9 mouse cellular contexts compared by ENCODE assay signal in the genomic region with DNA sequence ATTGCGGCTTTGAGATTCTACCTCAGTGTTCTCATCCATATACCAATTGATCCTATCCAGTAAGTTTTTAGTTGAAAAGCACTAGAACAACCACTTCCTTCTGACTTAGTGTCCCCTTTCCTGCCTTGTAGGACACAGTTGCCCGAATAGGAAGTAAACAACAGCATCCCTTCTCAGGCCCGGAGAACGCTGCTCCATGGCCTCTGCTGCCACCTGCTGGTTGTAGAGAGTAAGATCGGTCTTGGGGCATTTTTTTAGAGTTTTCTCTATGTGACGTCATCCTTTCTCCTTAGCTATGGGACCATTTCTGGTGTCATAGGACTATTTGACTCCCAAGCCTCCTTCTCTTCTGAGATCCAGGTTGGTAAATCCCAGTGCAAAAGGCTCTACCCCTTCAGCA. TPM values are rescaled to one million over a fixed set of nuclear protein-coding genes. Genes with fewer than 3 reads are reported as not detected.
A peak's percentile ranks its signal among the peaks of the same experiment; 100 is the strongest.
DNase-seq lines count a peak whose midpoint lies in the region; ATAC-seq and TF ChIP-seq lines count a peak whose summit lies in the region.
"Had no signal": no experiment of that assay in that cellular context is flagged by ENCODE, and none has a peak within 500 bp of the region (broad histone marks: within the 10 kb centered on the region; RNA-seq: fewer than 3 reads in every experiment).

No protein-coding gene starts in this region.

- TF ChIP-seq POLR2A in lung, adult 2 months (IDR thresholded peaks at IDR 0.05; ENCODE audit: borderline replicate concordance, extremely low read depth, low read depth, low read length), result no peak

- H3K4me3 ChIP-seq in heart, embryonic 12.5 days, result no peak overlapping the region
- H3K4me3 ChIP-seq in lung, adult 2 months (replicated peaks; ENCODE audit: extremely low read depth, low read depth, low read length), result no peak overlapping the region
- H3K4me3 ChIP-seq: neural tube, embryonic 12.5 days had no signal

- H3K9ac ChIP-seq in heart, embryonic 12.5 days, result no peak overlapping the region
- H3K9ac ChIP-seq: neural tube, embryonic 12.5 days had no signal

- peaks cover 28% of the 10 kb centered on the region for H3K27me3 ChIP-seq in heart, embryonic 12.5 days (replicated peaks)

- 0 out of 2 replicates have a peak overlapping the region, but pooled peaks have one; percentile 20 for H3K4me2 ChIP-seq in heart, embryonic 12.5 days
- H3K4me2 ChIP-seq: neural tube, embryonic 12.5 days had no signal

- WGBS in heart, embryonic 12.5 days, result 10% methylated on average over 6 of the region's 6 CpGs
- 14% methylated on average over 6 of the region's 6 CpGs for WGBS in lung, adult 2 months

- no peaks in the 10 kb centered on the region for H3K9me3 ChIP-seq in heart, embryonic 12.5 days (replicated peaks)
- H3K9me3 ChIP-seq: neural tube, embryonic 12.5 days had no signal

- H3K27ac ChIP-seq in heart, embryonic 12.5 days (ENCODE audit: poor library complexity, severe bottlenecking), result no peak overlapping the region
- H3K27ac ChIP-seq: neural tube, embryonic 12.5 days had no signal

- no peak for ATAC-seq in heart, embryonic 12.5 days (ENCODE audit: insufficient number of reproducible peaks, low FRiP score)

- H3K36me3 ChIP-seq in heart, embryonic 12.5 days, result no peaks in the 10 kb centered on the region
- H3K36me3 ChIP-seq: neural tube, embryonic 12.5 days had no signal

- peak; percentile 87 for TF ChIP-seq CTCF in lung, adult 2 months (IDR thresholded peaks at IDR 0.05; ENCODE audit: insufficient read depth, low read length)

- peak; percentile 90 for DNase-seq in ES-CJ7 (ENCODE audit: low read depth, low spot score)
- DNase-seq in adrenal gland, postnatal 14 days, result peak; percentile 91
- peak; percentile 85 for DNase-seq in embryo, embryonic 9.5 days (ENCODE audit: extremely low spot score)
- DNase-seq in layer of hippocampus, adult 11-12 months (ENCODE audit: low spot score), result peak; percentile 86
- DNase-seq in lung, adult 2 months, result peak; percentile 72
- DNase-seq in retina, postnatal 7 days (ENCODE audit: low read depth, low spot score), result peak; percentile 79
- peak; percentile 68 to 81 for DNase-seq in urinary bladder, postnatal 4 days (ENCODE audit: low spot score in 2 of 2)

- peaks cover 41% of the 10 kb centered on the region for H3K4me1 ChIP-seq in heart, embryonic 12.5 days (replicated peaks)
- peaks cover 8% of the 10 kb centered on the region; the same call in 1 of the 2 replicates for H3K4me1 ChIP-seq in lung, adult 2 months (ENCODE audit: control insufficient read depth, insufficient read depth, low read length)

RNA-seq across cellular contexts. Expression of a gene that starts 16.3 kb away (rescaled TPM):
- 16.7 and 17.9 TPM in 2 replicates for total RNA-seq in adrenal gland, postnatal 14 days (2021)
- polyA plus RNA-seq in heart, embryonic 12.5 days (2016; fragmentation: Nextera tagmentation; extraction: Ambion mirVana), result 3.7 and 4.8 TPM in 2 replicates
- 32.8 and 34.0 TPM in 2 replicates for polyA plus RNA-seq in lung, adult 2 months (2012; rRNA removed)

RNA-seq across cellular contexts. Expression of a gene that starts 35.5 kb away (rescaled TPM):
- not detected in 2 replicates for total RNA-seq in adrenal gland, postnatal 14 days (2021)
- polyA plus RNA-seq in heart, embryonic 12.5 days (2016; fragmentation: Nextera tagmentation; extraction: Ambion mirVana), result not detected in 2 replicates
- polyA plus RNA-seq in lung, adult 2 months (2012; rRNA removed), result not detected in 2 replicates

RNA-seq across cellular contexts. Expression of a gene that starts 35.5 kb away (rescaled TPM):
- 0.11 and 0.15 TPM in 2 replicates for total RNA-seq in adrenal gland, postnatal 14 days (2021)
- not detected in 2 replicates for polyA plus RNA-seq in heart, embryonic 12.5 days (2016; fragmentation: Nextera tagmentation; extraction: Ambion mirVana)
- polyA plus RNA-seq in lung, adult 2 months (2012; rRNA removed), result not detected in 2 replicates
